ENCODE assay signal across 9 mouse cellular contexts in the genomic region with DNA sequence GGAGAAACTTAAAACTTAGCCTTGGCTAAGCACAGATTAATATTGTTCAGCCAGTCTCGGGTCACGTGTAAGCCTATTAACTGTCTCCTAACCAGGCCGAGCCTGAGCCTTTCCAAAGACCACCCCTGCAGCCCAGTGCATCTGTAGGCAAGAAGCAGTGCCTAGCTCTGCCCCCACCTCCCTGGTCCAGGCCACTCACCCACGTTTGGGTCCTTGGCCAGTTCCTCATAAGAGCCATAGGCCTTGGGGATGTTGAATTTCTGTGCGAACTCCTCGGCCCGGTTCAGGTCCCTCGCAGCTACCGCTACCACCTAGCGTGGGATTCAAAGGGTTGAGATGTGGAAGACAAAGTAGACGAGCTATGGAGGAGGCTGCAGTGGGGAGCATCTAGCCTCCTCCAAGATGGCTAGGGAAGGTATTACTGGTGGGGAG. TPM values are rescaled to one million over a fixed set of nuclear protein-coding genes. Genes with fewer than 3 reads are reported as not detected.
DNase-seq lines count a peak whose midpoint lies in the region; ATAC-seq lines count a peak whose summit lies in the region.
"Had no signal": no experiment of that assay in that cellular context is flagged by ENCODE, and none has a peak within 500 bp of the region (broad histone marks: within the 10 kb centered on the region; RNA-seq: fewer than 3 reads in every experiment).

No protein-coding gene starts in this region.

- no peak for ATAC-seq in heart, embryonic 11.5 days (replicated peaks; ENCODE audit: insufficient number of reproducible peaks, low FRiP score, low TSS enrichment)
- peak; percentile 5; the same call in 1 of the 2 replicates for ATAC-seq in intestine, embryonic 14.5 days (replicated peaks; ENCODE audit: low FRiP score, low TSS enrichment, low read depth)

- H3K9me3 ChIP-seq in heart, embryonic 11.5 days (replicated peaks; ENCODE audit: control insufficient read depth, low read length): no peaks in the 10 kb centered on the region
- no peaks in the 10 kb centered on the region for H3K9me3 ChIP-seq in intestine, embryonic 14.5 days (ENCODE audit: control insufficient read depth, low read length)

- WGBS in heart, embryonic 11.5 days (ENCODE audit: insufficient replicate concordance): 29% methylated on average over 11 of the region's 11 CpGs
- 29% methylated on average over 11 of the region's 11 CpGs for WGBS in intestine, embryonic 14.5 days

- 0 out of 2 replicates have a peak, but pooled peaks cover 3% of the 10 kb centered on the region for H3K4me1 ChIP-seq in heart, embryonic 11.5 days (ENCODE audit: control insufficient read depth, insufficient read depth, low read length)
- peaks cover 15% of the 10 kb centered on the region for H3K4me1 ChIP-seq in intestine, embryonic 14.5 days (replicated peaks; ENCODE audit: control insufficient read depth, insufficient read depth, low read length)

- no peaks in the 10 kb centered on the region for H3K27me3 ChIP-seq in heart, embryonic 11.5 days (ENCODE audit: control insufficient read depth, insufficient read depth, low read length)
- H3K27me3 ChIP-seq in intestine, embryonic 14.5 days (replicated peaks; ENCODE audit: control insufficient read depth, insufficient read depth, low read length): no peaks in the 10 kb centered on the region

- H3K4me3 ChIP-seq in heart, embryonic 11.5 days (ENCODE audit: low read depth, low read length): peak overlapping the region; percentile 55
- H3K4me3 ChIP-seq in intestine, embryonic 14.5 days (ENCODE audit: low read depth, low read length): peak overlapping the region; percentile 47

- peak overlapping the region; percentile 76 for H3K4me2 ChIP-seq in heart, embryonic 11.5 days
- peak overlapping the region; percentile 57 for H3K4me2 ChIP-seq in intestine, embryonic 14.5 days (ENCODE audit: low read length)

- peak overlapping the region; percentile 80 for H3K9ac ChIP-seq in heart, embryonic 11.5 days (ENCODE audit: low read depth, low read length)
- H3K9ac ChIP-seq in intestine, embryonic 14.5 days (ENCODE audit: low read length): peak overlapping the region; percentile 58; the same call in 1 of the 2 replicates

- DNase-seq in heart, adult 9 months (ENCODE audit: low spot score in 2 of 2): no peak
- peak; percentile 32 for DNase-seq in embryo, embryonic 10 days (ENCODE audit: low spot score)
- DNase-seq in intestine, embryonic 14.5 days (ENCODE audit: low spot score): peak; percentile 68
- DNase-seq in neural tube, embryonic 10.5 days (ENCODE audit: extremely low spot score, low spot score): peak; percentile 50
- DNase-seq in right cerebral cortex, adult 2 months (ENCODE audit: low spot score in 2 of 2): no peak
- no peak for DNase-seq in layer of hippocampus, postnatal 14 days (ENCODE audit: low spot score in 2 of 2)
- no peak for DNase-seq in thymus, postnatal 0 days (ENCODE audit: low spot score)

- H3K27ac ChIP-seq in heart, embryonic 11.5 days (ENCODE audit: low read depth, low read length): peak overlapping the region; percentile 54; the same call in 1 of the 2 replicates
- peak overlapping the region; percentile 49 for H3K27ac ChIP-seq in intestine, embryonic 14.5 days (ENCODE audit: low read depth)

- H3K36me3 ChIP-seq in heart, embryonic 11.5 days (ENCODE audit: control insufficient read depth, insufficient read depth, low read length): peaks cover 5% of the 10 kb centered on the region; the same call in 1 of the 2 replicates
- H3K36me3 ChIP-seq in intestine, embryonic 14.5 days (ENCODE audit: control insufficient read depth, insufficient read depth, low read length): peaks cover 6% of the 10 kb centered on the region; the same call in 1 of the 2 replicates

RNA-seq across cellular contexts. Expression of a gene that starts 0.7 kb away (rescaled TPM):
- 4.6 and 4.9 TPM in 2 replicates for polyA plus RNA-seq in heart, embryonic 11.5 days (2014; fragmentation: Nextera tagmentation; extraction: Ambion mirVana)
- 2.9 and 3.5 TPM in 2 replicates for polyA plus RNA-seq in intestine, embryonic 14.5 days (2014; fragmentation: Nextera tagmentation; extraction: Ambion mirVana)
- total RNA-seq in layer of hippocampus, postnatal 14 days (2021): 1 to 10 TPM; 2.8 TPM
- 1.1 and 1.5 TPM in 2 replicates for polyA plus RNA-seq in thymus, postnatal 0 days (2015; fragmentation: Nextera tagmentation; extraction: Ambion mirVana)

RNA-seq across cellular contexts. Expression of a gene that starts 1.3 kb away (rescaled TPM):
- polyA plus RNA-seq in heart, embryonic 11.5 days (2014; fragmentation: Nextera tagmentation; extraction: Ambion mirVana): not detected in 2 replicates
- polyA plus RNA-seq in intestine, embryonic 14.5 days (2014; fragmentation: Nextera tagmentation; extraction: Ambion mirVana): not detected in 2 replicates
- total RNA-seq in layer of hippocampus, postnatal 14 days (2021): under 1 TPM; 0.57 to 0.62 TPM
- polyA plus RNA-seq in thymus, postnatal 0 days (2015; fragmentation: Nextera tagmentation; extraction: Ambion mirVana): not detected in 2 replicates
- total RNA-seq: megakaryocyte, adult 5-6 weeks had no signal

RNA-seq across cellular contexts. Expression of a gene that starts 6.2 kb away (rescaled TPM):
- polyA plus RNA-seq in heart, embryonic 11.5 days (2014; fragmentation: Nextera tagmentation; extraction: Ambion mirVana): 1.5 and 2.2 TPM in 2 replicates
- 1.8 and 2.3 TPM in 2 replicates for polyA plus RNA-seq in intestine, embryonic 14.5 days (2014; fragmentation: Nextera tagmentation; extraction: Ambion mirVana)
- not detected for total RNA-seq in layer of hippocampus, postnatal 14 days (2021)
- polyA plus RNA-seq in thymus, postnatal 0 days (2015; fragmentation: Nextera tagmentation; extraction: Ambion mirVana): 2.6 and 2.8 TPM in 2 replicates
- total RNA-seq: megakaryocyte, adult 5-6 weeks had no signal

RNA-seq across cellular contexts. Expression of a gene that starts 21.2 kb away (rescaled TPM):
- 91.3 and 146 TPM in 2 replicates for polyA plus RNA-seq in heart, embryonic 11.5 days (2014; fragmentation: Nextera tagmentation; extraction: Ambion mirVana)
- polyA plus RNA-seq in intestine, embryonic 14.5 days (2014; fragmentation: Nextera tagmentation; extraction: Ambion mirVana): 134 and 139 TPM in 2 replicates
- 10 to 100 TPM; 90.2 to 90.6 TPM for total RNA-seq in layer of hippocampus, postnatal 14 days (2021)
- 177 and 178 TPM in 2 replicates for polyA plus RNA-seq in thymus, postnatal 0 days (2015; fragmentation: Nextera tagmentation; extraction: Ambion mirVana)

RNA-seq across cellular contexts. Expression of a gene that starts 22.3 kb away (rescaled TPM):
- polyA plus RNA-seq in heart, embryonic 11.5 days (2014; fragmentation: Nextera tagmentation; extraction: Ambion mirVana): 165 and 186 TPM in 2 replicates
- polyA plus RNA-seq in intestine, embryonic 14.5 days (2014; fragmentation: Nextera tagmentation; extraction: Ambion mirVana): 192 and 204 TPM in 2 replicates
- total RNA-seq in layer of hippocampus, postnatal 14 days (2021): 100 to 1,000 TPM in 1 of 2 experiments, 10 to 100 TPM in 1; 97.1 to 109 TPM
- 110 and 111 TPM in 2 replicates for polyA plus RNA-seq in thymus, postnatal 0 days (2015; fragmentation: Nextera tagmentation; extraction: Ambion mirVana)

Comparison
In these comparisons a context has a peak if more than half of its experiments do, and no peak if none do; other contexts are left out.
1. DNase-seq: peak in embryo, embryonic 10 days (single experiment), intestine, embryonic 14.5 days (single experiment) and neural tube, embryonic 10.5 days (single experiment); none in heart, adult 9 months (0 of 2), right cerebral cortex, adult 2 months (0 of 2), layer of hippocampus, postnatal 14 days (0 of 2) and thymus, postnatal 0 days (single experiment).